Mouse (Mus musculus) intestine, embryonic 16.5 days (tissue): Measurements from ENCODE around the gene Cox14. TPM values are rescaled to one million over a fixed set of nuclear protein-coding genes. Genes with fewer than 3 reads are reported as not detected.
"Not testable (repeated sequence)": the region's sequence is repeated elsewhere in the genome, so short reads cannot be mapped to it uniquely, and the experiment has no call there.

Experiments
- ATAC-seq: fragments of 200-750 bp; cut with Nextera tagmentation; 2 replicates; pipeline ENCODE4 v1.8.0; 2017; ENCODE audit warnings: moderate TSS enrichment, moderate library complexity
- H3K27ac ChIP-seq: fragments of 300-500 bp; sonication (generic); 2 replicates; pipeline ENCODE4 v1.5.1; 2014; ENCODE audit warnings: mild to moderate bottlenecking, low read length
- H3K27me3 ChIP-seq: fragments of 300-500 bp; sonication (generic); replicated peaks from 2 replicates; pipeline ENCODE4 v1.6.1; 2014; ENCODE audit warnings: low read length, control low read depth, mixed read lengths; ENCODE audit not compliant: control insufficient read depth, insufficient read depth
- H3K36me3 ChIP-seq: fragments of 300-500 bp; sonication (generic); 2 replicates; pipeline ENCODE4 v1.6.1; 2014; ENCODE audit warnings: low read length, control low read depth; ENCODE audit not compliant: control insufficient read depth, insufficient read depth
- H3K4me1 ChIP-seq: fragments of 300-500 bp; sonication (generic); 2 replicates; pipeline ENCODE4 v1.6.1; 2014; ENCODE audit warnings: low read length, control low read depth, mixed read lengths; ENCODE audit not compliant: control insufficient read depth, insufficient read depth
- H3K4me2 ChIP-seq: fragments of 300-500 bp; sonication (generic); 2 replicates; pipeline ENCODE4 v1.6.1; 2014; ENCODE audit warnings: low read depth, low read length, control low read depth
- H3K4me3 ChIP-seq: fragments of 300-500 bp; sonication (generic); 2 replicates; pipeline ENCODE4 v1.5.1; 2014; ENCODE audit warnings: mild to moderate bottlenecking, low read length
- H3K9ac ChIP-seq: fragments of 300-500 bp; sonication (generic); 2 replicates; pipeline ENCODE4 v1.6.1; 2014; ENCODE audit warnings: low read depth, low read length
- H3K9me3 ChIP-seq: fragments of 300-500 bp; sonication (generic); 2 replicates; pipeline ENCODE4 v1.6.1; 2016; ENCODE audit warnings: low read length, control low read depth; ENCODE audit not compliant: control insufficient read depth
- WGBS: fragments of 180-500 bp; shearing (Covaris S2); extraction: QIAGEN DNeasy Blood & Tissue Kit; methylation state at CpG from one replicate; pipeline ENCODE4 v1.1.7; 2014; 5-methylcytosine and 5-hydroxymethylcytosine counted together
- polyA plus RNA-seq: library from polyadenylated mRNA; unstranded; fragments of >200 nt; fragmentation: Nextera tagmentation; extraction: Ambion mirVana; gene quantifications from 2 replicates; pipeline ENCODE4 v1.2.1, GENCODE M21; 2015

The Cox14 gene
- polyA plus RNA-seq, 1 experiment from 2014 or later, result 253 TPM

DNA sequence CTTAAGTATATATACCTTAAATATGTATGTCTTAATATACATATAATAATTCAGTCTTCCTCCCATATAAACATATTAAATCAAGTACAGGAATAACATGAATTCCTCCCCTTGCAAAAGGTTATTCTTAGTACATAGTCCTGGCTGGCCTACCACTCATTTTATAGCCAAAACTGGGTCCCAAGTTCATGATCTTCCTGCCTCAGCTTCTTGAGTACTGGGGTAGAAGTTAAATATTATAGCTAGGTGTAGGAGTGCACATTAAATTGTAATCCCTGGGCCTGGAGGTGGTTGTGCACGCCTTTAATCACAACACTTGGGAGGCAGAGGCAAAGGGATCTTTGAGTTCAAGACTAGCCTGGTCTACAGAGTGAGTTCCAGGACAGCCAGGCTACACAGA is 43.3 kb downstream of the Cox14 start:
- 90% methylated on average over 1 of the region's 1 CpGs for WGBS
- Histone ChIP-seq H3K36me3 (no peaks in the 10 kb centered on the region), H3K9ac (no peak overlapping the region), H3K9me3 (no peaks in the 10 kb centered on the region), H3K27me3 (no peaks in the 10 kb centered on the region), H3K27ac (no peak overlapping the region), H3K4me2 (no peak overlapping the region), H3K4me1 (peaks cover 14% of the 10 kb centered on the region), H3K4me3 (no peak overlapping the region)
- no peak for ATAC-seq

DNA sequence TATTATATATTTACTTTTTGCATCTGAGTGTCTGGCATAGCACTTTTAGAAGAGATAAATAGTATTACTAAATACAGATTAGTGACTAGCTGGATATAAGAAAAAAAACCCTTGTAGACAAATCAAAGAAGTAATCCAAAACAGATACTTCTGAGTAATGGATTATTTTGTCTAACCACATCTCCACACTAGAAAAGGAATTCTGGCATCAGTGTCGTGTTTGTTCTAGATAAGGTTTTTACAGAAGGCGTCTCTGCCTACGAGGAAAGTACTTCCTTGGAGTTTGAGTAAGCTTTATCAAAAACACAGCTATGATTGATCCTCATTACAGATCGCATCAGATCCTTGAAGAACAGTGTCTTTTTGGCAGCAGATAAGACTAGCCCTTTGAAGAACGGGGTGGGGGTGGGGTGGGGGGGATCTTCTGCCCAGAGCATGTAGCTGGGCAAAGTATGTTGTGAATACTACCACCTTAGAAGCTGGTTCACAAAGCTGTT is 45.6 kb downstream of the Cox14 start:
- peak overlapping the region; percentile 86 for H3K4me2 ChIP-seq
- H3K4me1 ChIP-seq, result peaks cover 14% of the 10 kb centered on the region
- WGBS, result 10% methylated on average over 5 of the region's 5 CpGs
- H3K4me3 ChIP-seq, result peak overlapping the region; percentile 85
- no peaks in the 10 kb centered on the region for H3K9me3 ChIP-seq
- ATAC-seq, result no peak
- H3K9ac ChIP-seq, result peak overlapping the region; percentile 85
- H3K36me3 ChIP-seq, result no peaks in the 10 kb centered on the region
- no peaks in the 10 kb centered on the region for H3K27me3 ChIP-seq
- peak overlapping the region; percentile 93; the same call in 1 of the 2 replicates for H3K27ac ChIP-seq

DNA sequence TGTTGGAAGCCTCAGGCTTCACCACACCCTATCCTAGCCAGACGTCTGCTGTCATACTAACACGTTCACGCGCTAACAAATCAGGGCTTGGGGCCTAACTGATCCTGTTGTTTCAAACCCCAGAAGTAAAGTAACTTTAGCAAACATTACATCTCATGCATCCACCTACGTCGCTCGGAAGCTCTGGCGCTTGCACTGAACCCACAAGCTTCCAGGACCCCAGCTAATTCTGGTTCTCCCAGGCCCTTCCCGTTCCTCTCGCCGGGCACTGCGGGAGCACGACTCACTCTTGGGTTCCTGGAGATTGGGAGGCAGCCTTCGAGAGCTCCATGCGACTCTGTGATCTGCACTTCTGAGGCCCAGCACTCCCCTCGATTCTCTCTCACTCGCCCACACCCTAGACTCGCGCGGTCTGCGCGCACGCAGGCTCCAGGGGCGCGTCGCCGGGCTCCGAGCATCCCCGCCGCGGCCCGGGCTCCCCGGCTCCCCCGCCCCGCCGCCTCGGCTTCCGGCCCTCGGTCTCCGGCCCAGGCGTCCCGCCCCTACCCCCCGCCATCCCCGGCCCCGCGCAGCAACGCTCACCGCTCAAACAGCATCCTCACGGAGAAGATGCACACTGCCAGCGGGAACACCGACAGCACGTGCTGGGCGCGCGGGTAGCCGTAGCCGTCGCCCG is 46.3 kb downstream of the Cox14 start:
- Histone ChIP-seq H3K9ac (peak overlapping the region; percentile 85), H3K4me3 (peak overlapping the region; percentile 85), H3K4me1 (peaks cover 14% of the 10 kb centered on the region), H3K27me3 (no peaks in the 10 kb centered on the region), H3K27ac (peak overlapping the region; percentile 93), H3K4me2 (peak overlapping the region; percentile 86), H3K36me3 (no peaks in the 10 kb centered on the region), H3K9me3 (no peaks in the 10 kb centered on the region)
- ATAC-seq, result peak; percentile 66
- WGBS, result under 1% methylated on average over 59 of the region's 59 CpGs

DNA sequence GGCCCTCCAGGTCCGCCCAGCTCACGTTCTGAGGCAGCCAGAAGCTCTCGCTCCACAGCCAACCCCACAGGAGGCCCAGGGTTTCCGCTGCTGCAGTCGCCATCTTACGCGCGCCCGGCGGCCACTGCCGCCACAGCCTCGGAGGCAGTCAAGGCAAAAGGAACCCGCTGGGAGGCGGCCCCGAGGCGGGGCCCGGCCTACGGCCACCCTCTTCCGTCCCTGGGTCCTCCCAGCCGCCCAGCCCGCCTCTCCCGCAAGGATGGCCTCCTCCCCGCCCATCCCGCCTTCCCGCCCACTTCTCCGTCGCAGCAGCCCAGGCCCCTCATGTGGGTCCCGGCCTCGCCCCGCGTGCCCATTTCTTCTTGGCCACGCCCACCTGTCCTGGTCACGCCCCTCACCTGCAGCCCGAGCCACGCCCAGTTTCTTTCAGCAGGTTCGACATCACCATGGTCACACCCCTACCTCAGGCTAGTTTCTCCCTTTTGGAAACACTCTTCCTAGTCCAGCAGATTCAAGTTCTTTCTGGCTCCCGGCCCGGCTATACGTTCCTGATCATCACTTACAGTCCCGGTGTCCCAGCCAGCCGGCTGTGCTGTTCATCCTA is 47.0 kb downstream of the Cox14 start:
- under 1% methylated on average over 41 of the region's 41 CpGs for WGBS
- Histone ChIP-seq H3K4me2 (peak overlapping the region; percentile 86), H3K36me3 (no peaks in the 10 kb centered on the region), H3K4me3 (peak overlapping the region; percentile 85), H3K9ac (peak overlapping the region; percentile 85), H3K27ac (peak overlapping the region; percentile 93), H3K4me1 (peaks cover 14% of the 10 kb centered on the region), H3K27me3 (no peaks in the 10 kb centered on the region), H3K9me3 (no peaks in the 10 kb centered on the region)
- peak; percentile 97 for ATAC-seq

DNA sequence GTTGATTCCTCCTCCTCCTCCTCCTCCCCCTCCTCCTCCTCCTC is 47.3 kb downstream of the Cox14 start, which contains the start of gene Cers5:
Cers5 (minus strand) TSS at position 5 of the 44 bp plus-strand sequence.
- peaks cover 14% of the 10 kb centered on the region for H3K4me1 ChIP-seq
- not testable (repeated sequence) for H3K9me3 ChIP-seq, H3K27me3 ChIP-seq, H3K36me3 ChIP-seq, ATAC-seq
- H3K27ac ChIP-seq, result peak within 1 kb of the TSS; percentile 93
- H3K4me3 ChIP-seq, result peak within 1 kb of the TSS; percentile 85
- H3K4me2 ChIP-seq, result peak within 1 kb of the TSS; percentile 86
- H3K9ac ChIP-seq, result peak within 1 kb of the TSS; percentile 85

DNA sequence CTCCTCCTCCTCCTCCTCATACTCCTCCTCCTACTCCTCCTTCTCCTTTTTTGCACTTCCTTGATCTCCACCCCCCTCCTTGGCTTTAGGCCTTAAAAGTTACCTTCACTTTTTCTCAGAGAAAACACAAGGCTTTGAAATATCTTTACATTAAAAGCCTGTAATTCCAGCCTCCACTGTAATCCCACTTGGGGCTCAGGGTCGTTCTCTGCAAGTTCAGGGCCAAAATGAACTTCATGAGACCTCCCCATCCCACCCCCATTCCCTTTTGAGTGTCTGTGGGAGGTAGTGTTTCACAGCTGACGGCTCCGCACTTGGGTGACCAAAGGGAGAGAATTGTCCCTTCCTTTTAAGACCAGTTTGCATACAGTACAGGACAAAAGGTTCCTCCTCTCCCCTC is 47.5 kb downstream of the Cox14 start:
- H3K9me3 ChIP-seq, result no peaks in the 10 kb centered on the region
- H3K36me3 ChIP-seq, result 0 out of 2 replicates have a peak, but pooled peaks cover 4% of the 10 kb centered on the region
- peaks cover 14% of the 10 kb centered on the region for H3K4me1 ChIP-seq
- no peak overlapping the region for H3K4me3 ChIP-seq
- peak overlapping the region; percentile 86 for H3K4me2 ChIP-seq
- 32% methylated on average over 3 of the region's 3 CpGs for WGBS
- no peaks in the 10 kb centered on the region for H3K27me3 ChIP-seq
- no peak overlapping the region for H3K9ac ChIP-seq
- peak overlapping the region; percentile 70 for H3K27ac ChIP-seq
- ATAC-seq, result no peak

Other genes with a start within 250 kb of the Cox14 start
- gene Faim2, start 197.5 kb upstream of the Cox14 start, polyA plus RNA-seq, result 0.91 and 1.1 TPM in 2 replicates
- gene Aqp2, start 146.6 kb upstream of the Cox14 start, polyA plus RNA-seq, result 0.10 TPM in 1 of 2 replicates, not detected in the other
- gene Aqp5, start 134.8 kb upstream of the Cox14 start, polyA plus RNA-seq, result 0.47 and 0.53 TPM in 2 replicates
- gene Aqp6, start 124.2 kb upstream of the Cox14 start, polyA plus RNA-seq, result not detected in 2 replicates
- 97.1 and 104 TPM in 2 replicates for gene Racgap1, start 74.0 kb upstream of the Cox14 start, polyA plus RNA-seq
- 1.7 and 2.0 TPM in 2 replicates for gene Asic1, start 55.2 kb upstream of the Cox14 start, polyA plus RNA-seq
- gene Smarcd1, start 23.5 kb upstream of the Cox14 start, polyA plus RNA-seq, result 19.3 and 20.9 TPM in 2 replicates
- not detected in 2 replicates for gene Gm17349, start 20.1 kb upstream of the Cox14 start, polyA plus RNA-seq
- gene Gpd1, start 8.1 kb upstream of the Cox14 start, polyA plus RNA-seq, result 33.0 and 47.4 TPM in 2 replicates
- gene Cers5, start 47.3 kb downstream of the Cox14 start, polyA plus RNA-seq, result 42.1 and 46.8 TPM in 2 replicates
- 105 and 112 TPM in 2 replicates for gene Lima1, start 149.8 kb downstream of the Cox14 start, polyA plus RNA-seq
- not detected in 2 replicates for gene Fam186a, start 241.4 kb downstream of the Cox14 start, polyA plus RNA-seq
- gene Larp4, start 244.4 kb downstream of the Cox14 start, polyA plus RNA-seq, result 42.8 and 43.8 TPM in 2 replicates